Mouse (Mus musculus): ENCODE data around the gene Elk3. TPM values are rescaled to one million over a fixed set of nuclear protein-coding genes. Genes with fewer than 3 reads are reported as not detected.

The Elk3 gene
- polyA plus RNA-seq, 1 experiment: 47.2 TPM

DNA sequence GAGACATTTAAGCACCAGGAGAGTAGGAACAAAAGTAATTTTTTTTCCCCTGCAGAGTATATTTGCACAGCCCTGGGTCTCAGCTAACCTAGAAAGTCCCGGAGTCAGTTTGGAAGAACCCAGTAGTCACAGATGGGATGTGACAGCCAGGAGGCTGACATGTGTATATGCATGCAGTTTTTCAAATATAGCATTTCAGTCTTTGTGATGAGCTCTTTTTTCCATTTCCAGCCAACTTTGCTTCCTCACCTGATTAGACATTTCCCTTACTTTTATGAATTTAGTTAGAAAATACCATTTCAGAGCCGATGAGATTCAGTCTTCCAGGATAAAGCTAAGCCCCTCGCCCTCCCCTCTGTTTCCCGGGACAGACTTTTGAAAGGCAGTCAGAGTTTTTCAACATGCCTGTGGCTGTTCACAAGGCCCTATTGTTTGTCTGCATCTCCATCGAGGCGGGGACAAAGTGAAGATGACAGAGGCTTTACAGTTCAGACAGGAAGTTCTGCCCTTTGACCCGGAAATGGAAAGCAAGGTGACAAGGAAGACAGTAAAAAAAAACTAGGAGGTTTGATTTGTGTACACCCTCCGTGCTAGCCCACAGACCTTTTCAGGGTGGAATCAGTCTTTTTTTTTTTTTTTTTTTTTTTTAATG lies 44.5 kb upstream of the Elk3 start:
- H3K27me3 ChIP-seq (ENCODE audit: control insufficient read depth, insufficient read depth, low read length): no peaks in the 10 kb centered on the region
- H3K4me3 ChIP-seq (ENCODE audit: control insufficient read depth, insufficient read depth, low read length): no peak overlapping the region
- no peak for DNase-seq
- H3K4me1 ChIP-seq (replicated peaks; ENCODE audit: control insufficient read depth, insufficient read depth, low read length): peaks cover 4% of the 10 kb centered on the region
- H3K36me3 ChIP-seq (ENCODE audit: control insufficient read depth, insufficient read depth, low read length): no peaks in the 10 kb centered on the region
- 85% methylated on average over 8 of the region's 8 CpGs for WGBS
- no peak overlapping the region for H3K27ac ChIP-seq (ENCODE audit: control insufficient read depth, insufficient read depth, low read length)
- no peak for TF ChIP-seq CTCF (IDR thresholded peaks at IDR 0.05; ENCODE audit: borderline replicate concordance, control insufficient read depth, extremely low read depth, insufficient read depth, low read length, poor library complexity)
- no peak for TF ChIP-seq POLR2A (IDR thresholded peaks at IDR 0.05; ENCODE audit: control insufficient read depth, extremely low read depth, insufficient read depth, low read length, poor library complexity)

DNA sequence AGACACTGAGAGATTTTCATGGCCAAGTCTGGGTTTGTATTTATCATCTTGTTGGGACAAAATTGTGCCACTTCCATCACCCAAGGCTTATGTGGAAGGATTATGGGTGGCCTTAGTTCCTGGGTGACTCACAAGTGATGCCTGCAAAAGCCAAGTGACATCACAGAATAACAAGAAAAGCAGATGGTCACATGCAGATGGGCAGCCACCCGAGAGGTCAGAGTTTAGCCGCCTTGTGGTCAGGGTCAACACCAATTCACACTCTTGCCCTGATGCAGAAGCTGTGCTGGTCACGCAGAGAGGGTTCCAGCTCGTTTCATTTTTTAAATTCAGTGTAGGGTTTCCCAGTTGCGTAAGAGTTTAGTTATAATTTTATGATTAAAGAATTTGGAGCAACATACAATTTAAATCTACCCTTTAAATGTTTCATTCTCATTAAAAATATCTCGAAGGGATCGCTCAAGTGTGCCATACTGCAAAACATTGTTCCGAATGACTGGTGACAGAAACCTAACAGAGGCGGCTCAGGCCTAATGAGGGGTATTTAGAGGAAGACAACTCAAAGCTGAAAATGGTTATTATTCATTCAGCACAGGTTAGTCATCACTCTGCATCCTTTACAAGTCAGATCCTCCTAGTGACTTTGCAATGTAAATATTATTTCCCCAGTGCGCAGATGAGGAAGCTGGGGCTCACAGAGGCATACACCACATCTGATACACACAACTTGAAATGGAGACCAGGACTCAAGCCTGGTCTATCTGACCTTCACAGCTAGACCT lies 42.8 kb upstream of the Elk3 start:
- no peaks in the 10 kb centered on the region for H3K36me3 ChIP-seq (ENCODE audit: control insufficient read depth, insufficient read depth, low read length)
- WGBS: 97% methylated on average over 10 of the region's 10 CpGs
- no peak overlapping the region for H3K4me3 ChIP-seq (ENCODE audit: control insufficient read depth, insufficient read depth, low read length)
- H3K27ac ChIP-seq (ENCODE audit: control insufficient read depth, insufficient read depth, low read length): no peak overlapping the region
- no peak for TF ChIP-seq CTCF (IDR thresholded peaks at IDR 0.05; ENCODE audit: borderline replicate concordance, control insufficient read depth, extremely low read depth, insufficient read depth, low read length, poor library complexity)
- TF ChIP-seq POLR2A (IDR thresholded peaks at IDR 0.05; ENCODE audit: control insufficient read depth, extremely low read depth, insufficient read depth, low read length, poor library complexity): no peak
- H3K27me3 ChIP-seq (ENCODE audit: control insufficient read depth, insufficient read depth, low read length): no peaks in the 10 kb centered on the region
- no peak for DNase-seq
- peaks cover 4% of the 10 kb centered on the region for H3K4me1 ChIP-seq (replicated peaks; ENCODE audit: control insufficient read depth, insufficient read depth, low read length)

- TF ChIP-seq POLR2A (IDR thresholded peaks at IDR 0.05; ENCODE audit: control insufficient read depth, extremely low read depth, insufficient read depth, low read length, poor library complexity) (no peak), CTCF (IDR thresholded peaks at IDR 0.05; ENCODE audit: borderline replicate concordance, control insufficient read depth, extremely low read depth, insufficient read depth, low read length, poor library complexity) (no peak)
- H3K27me3 ChIP-seq (ENCODE audit: control insufficient read depth, insufficient read depth, low read length): no peaks in the 10 kb centered on the region
- H3K27ac ChIP-seq (ENCODE audit: control insufficient read depth, insufficient read depth, low read length): no peak overlapping the region
- 96% methylated on average over 14 of the region's 14 CpGs for WGBS
- H3K4me1 ChIP-seq (replicated peaks; ENCODE audit: control insufficient read depth, insufficient read depth, low read length): no peaks in the 10 kb centered on the region
- no peak overlapping the region for H3K4me3 ChIP-seq (ENCODE audit: control insufficient read depth, insufficient read depth, low read length)
- no peaks in the 10 kb centered on the region for H3K36me3 ChIP-seq (ENCODE audit: control insufficient read depth, insufficient read depth, low read length)
- no peak for DNase-seq
Observed at GRCm38 (mm10) chr10:93347918-93348505, 37.1 kb upstream of the Elk3 start.

- Histone ChIP-seq H3K27ac (ENCODE audit: control insufficient read depth, insufficient read depth, low read length) (no peak overlapping the region), H3K4me1 (replicated peaks; ENCODE audit: control insufficient read depth, insufficient read depth, low read length) (no peaks in the 10 kb centered on the region), H3K27me3 (ENCODE audit: control insufficient read depth, insufficient read depth, low read length) (no peaks in the 10 kb centered on the region), H3K4me3 (ENCODE audit: control insufficient read depth, insufficient read depth, low read length) (no peak overlapping the region), H3K36me3 (ENCODE audit: control insufficient read depth, insufficient read depth, low read length) (no peaks in the 10 kb centered on the region)
- no peak for DNase-seq
- TF ChIP-seq POLR2A (IDR thresholded peaks at IDR 0.05; ENCODE audit: control insufficient read depth, extremely low read depth, insufficient read depth, low read length, poor library complexity): no peak
- no peak for TF ChIP-seq CTCF (IDR thresholded peaks at IDR 0.05; ENCODE audit: borderline replicate concordance, control insufficient read depth, extremely low read depth, insufficient read depth, low read length, poor library complexity)
- WGBS: 80% methylated on average over 7 of the region's 7 CpGs
Observed at GRCm38 (mm10) chr10:93347387-93347786, 36.5 kb upstream of the Elk3 start.

DNA sequence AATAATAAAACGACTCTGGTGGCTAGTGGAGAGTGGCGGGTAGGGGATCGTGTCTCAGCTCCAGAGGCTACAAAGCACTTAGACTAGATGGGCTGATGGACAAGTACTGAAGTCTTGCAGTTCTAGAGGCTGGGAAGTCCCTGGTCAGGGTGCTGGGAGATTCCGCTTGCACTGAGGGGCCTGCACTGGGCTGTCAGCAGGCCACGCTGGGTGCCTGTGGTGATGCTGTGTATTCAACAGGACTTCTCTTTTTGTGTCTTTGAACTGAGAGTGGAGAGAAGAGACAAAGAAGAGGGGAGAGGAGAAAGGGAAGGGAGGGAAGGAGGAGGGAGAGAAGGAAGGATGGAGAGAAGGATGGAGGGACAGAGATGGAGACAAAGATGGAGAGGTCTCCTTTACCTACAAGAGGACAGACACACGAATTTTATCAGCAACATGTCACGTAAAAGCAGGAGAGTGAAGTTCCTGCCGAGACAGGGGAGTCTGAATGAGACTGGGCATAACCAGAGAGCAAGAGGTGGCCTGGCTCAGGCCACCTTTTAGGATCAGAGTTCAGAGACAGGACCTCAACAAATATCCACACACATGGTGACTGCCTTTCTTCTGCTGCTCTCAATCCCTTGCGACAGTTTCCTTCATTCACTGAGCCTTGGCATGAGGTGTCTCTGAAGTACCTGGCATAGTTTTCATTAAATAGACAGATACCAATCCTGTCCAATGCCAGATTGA lies 35.4 kb upstream of the Elk3 start:
- H3K27me3 ChIP-seq (ENCODE audit: control insufficient read depth, insufficient read depth, low read length): no peaks in the 10 kb centered on the region
- H3K36me3 ChIP-seq (ENCODE audit: control insufficient read depth, insufficient read depth, low read length): no peaks in the 10 kb centered on the region
- H3K27ac ChIP-seq (ENCODE audit: control insufficient read depth, insufficient read depth, low read length): no peak overlapping the region
- no peak for DNase-seq
- no peaks in the 10 kb centered on the region for H3K4me1 ChIP-seq (replicated peaks; ENCODE audit: control insufficient read depth, insufficient read depth, low read length)
- TF ChIP-seq POLR2A (IDR thresholded peaks at IDR 0.05; ENCODE audit: control insufficient read depth, extremely low read depth, insufficient read depth, low read length, poor library complexity) (no peak), CTCF (IDR thresholded peaks at IDR 0.05; ENCODE audit: borderline replicate concordance, control insufficient read depth, extremely low read depth, insufficient read depth, low read length, poor library complexity) (no peak)
- H3K4me3 ChIP-seq (ENCODE audit: control insufficient read depth, insufficient read depth, low read length): no peak overlapping the region
- 89% methylated on average over 9 of the region's 9 CpGs for WGBS

- no peaks in the 10 kb centered on the region for H3K4me1 ChIP-seq (replicated peaks; ENCODE audit: control insufficient read depth, insufficient read depth, low read length)
- H3K27me3 ChIP-seq (ENCODE audit: control insufficient read depth, insufficient read depth, low read length): no peaks in the 10 kb centered on the region
- 80% methylated on average over 2 of the region's 2 CpGs for WGBS
- no peak overlapping the region for H3K27ac ChIP-seq (ENCODE audit: control insufficient read depth, insufficient read depth, low read length)
- no peak overlapping the region for H3K4me3 ChIP-seq (ENCODE audit: control insufficient read depth, insufficient read depth, low read length)
- TF ChIP-seq POLR2A (IDR thresholded peaks at IDR 0.05; ENCODE audit: control insufficient read depth, extremely low read depth, insufficient read depth, low read length, poor library complexity) (no peak), CTCF (IDR thresholded peaks at IDR 0.05; ENCODE audit: borderline replicate concordance, control insufficient read depth, extremely low read depth, insufficient read depth, low read length, poor library complexity) (no peak)
- H3K36me3 ChIP-seq (ENCODE audit: control insufficient read depth, insufficient read depth, low read length): no peaks in the 10 kb centered on the region
- DNase-seq: no peak
Observed at GRCm38 (mm10) chr10:93345497-93345896, 34.6 kb upstream of the Elk3 start.
